Mouse (Mus musculus) common myeloid progenitor, adult 5-6 weeks (primary cell): ENCODE measurements at regions not wholly inside any gene's neighbourhood (a gene's known extent, or its start where the extent isn't known, plus 50 kb on each side); places are given as distances from the start of the nearest gene placed in this dataset.

ENCODE experiments used
- ATAC-seq: replicated peaks from 2 replicates; pipeline ENCODE4 v1.8.0; 2016; ENCODE audit warnings: low read depth, mild to moderate bottlenecking, moderate TSS enrichment, inconsistent platforms; ENCODE audit not compliant: poor library complexity, severe bottlenecking

- ATAC-seq: peak; percentile 76
These were observed 53.0 kb upstream of the Egln3 start for GRCm38 (mm10) chr12:54256506-54257128.
